In the genomic region with DNA sequence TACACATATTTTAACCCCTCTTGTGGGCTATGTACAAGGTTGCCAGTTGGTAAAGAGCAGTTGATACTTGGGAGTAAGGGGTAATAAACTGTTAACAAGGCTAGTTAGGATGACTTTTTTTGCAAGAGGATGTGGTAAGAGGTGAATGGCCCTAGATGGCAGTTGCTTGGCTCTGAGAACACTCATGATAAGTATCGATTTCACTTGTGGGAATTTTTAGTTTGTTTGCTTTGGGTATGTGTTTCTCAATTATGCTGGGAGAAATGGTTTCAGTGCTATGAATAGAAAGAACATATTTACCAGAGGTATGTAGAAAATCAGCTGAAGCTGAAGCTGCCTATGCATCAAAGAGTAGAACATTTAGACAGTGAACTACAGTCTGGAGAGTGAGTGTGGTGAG, we compare ENCODE assay signal across 29 mouse cellular contexts. TPM values are rescaled to one million over a fixed set of nuclear protein-coding genes. Genes with fewer than 3 reads are reported as not detected.
DNase-seq lines count a peak whose midpoint lies in the region; ATAC-seq and TF ChIP-seq lines count a peak whose summit lies in the region.
"Had no signal": no experiment of that assay in that cellular context is flagged by ENCODE, and none has a peak within 500 bp of the region (broad histone marks: within the 10 kb centered on the region; RNA-seq: fewer than 3 reads in every experiment).

No protein-coding gene starts in this region.

- H3K79me2 ChIP-seq in CH12.LX (replicated peaks; ENCODE audit: control insufficient read depth, extremely low read depth, insufficient read depth, poor library complexity, severe bottlenecking), result no peaks in the 10 kb centered on the region

- peak; percentile 42 for DNase-seq in lung, postnatal 25 days (ENCODE audit: low spot score)
- no peak for DNase-seq in lung, postnatal 0 days (ENCODE audit: low spot score)
- no peak for DNase-seq in CH12.LX (ENCODE audit: extremely low read depth)
- no peak for DNase-seq in thymus, postnatal 10 days (ENCODE audit: low spot score in 2 of 2)
- no peak for DNase-seq in adrenal gland, adult 2 months
- DNase-seq: adrenal gland, postnatal 10 days; adrenal gland, postnatal 25 days; cerebellum, adult 11-12 months; cerebellum, adult 2 months; cerebellum, adult 9-10 months; cerebellum, postnatal 10 days; cerebellum, postnatal 25 days had no signal

- no peak for ATAC-seq in lung, postnatal 0 days
- 0 out of 2 replicates have a peak, but pooled peaks have one; percentile 17 for ATAC-seq in megakaryocyte progenitor cell, adult 5-6 weeks (replicated peaks; ENCODE audit: poor library complexity)
- ATAC-seq: activated CD4-positive, CD25-positive, alpha-beta regulatory T cell, adult 4 months; forebrain, embryonic 14.5 days; forebrain, embryonic 16.5 days; Patski had no signal

- H3K9me3 ChIP-seq in lung, postnatal 0 days (ENCODE audit: low read length), result no peaks in the 10 kb centered on the region
- no peaks in the 10 kb centered on the region for H3K9me3 ChIP-seq in CH12.LX (replicated peaks; ENCODE audit: low read length)
- H3K9me3 ChIP-seq: embryonic facial prominence, embryonic 10.5 days; embryonic facial prominence, embryonic 12.5 days; forebrain, embryonic 10.5 days; forebrain, embryonic 12.5 days; G1E had no signal

- H3K4me2 ChIP-seq in lung, postnatal 0 days (replicated peaks; ENCODE audit: low read depth, low read length), result no peak overlapping the region
- no peak overlapping the region; the same call in 1 of the 2 replicates for H3K4me2 ChIP-seq in CH12.LX (ENCODE audit: insufficient read depth, low read depth, poor library complexity, severe bottlenecking)
- H3K4me2 ChIP-seq: embryonic facial prominence, embryonic 12.5 days; forebrain, embryonic 12.5 days had no signal

- WGBS in lung, postnatal 0 days, result 58% methylated on average over 1 of the region's 1 CpGs

- H3K27ac ChIP-seq in lung, postnatal 0 days (ENCODE audit: low read length), result no peak overlapping the region
- no peak overlapping the region for H3K27ac ChIP-seq in CH12.LX (ENCODE audit: insufficient read depth, low read depth)
- H3K27ac ChIP-seq in brown adipose tissue, adult 24 weeks (replicated peaks; ENCODE audit: low read depth, low read length), result peak overlapping the region; percentile 66; the same call in 1 of the 2 replicates
- H3K27ac ChIP-seq: embryonic facial prominence, embryonic 10.5 days; embryonic facial prominence, embryonic 12.5 days; forebrain, embryonic 10.5 days; forebrain, embryonic 12.5 days had no signal

- no peak for TF ChIP-seq EP300 in lung, postnatal 0 days (IDR thresholded peaks at IDR 0.05)
- TF ChIP-seq EP300 in CH12.LX (IDR thresholded peaks at IDR 0.05; ENCODE audit: low read length), result no peak

- dilution Hi-C loops in CH12.LX (cut with MboI; ENCODE audit: extremely low pct_ligation_motif_present, extremely low pct_unique_long_range_greater_than_20kb, low sequenced_read_pairs), result no loop called here

- no peaks in the 10 kb centered on the region for H3K27me3 ChIP-seq in lung, postnatal 0 days (replicated peaks; ENCODE audit: insufficient read depth, low read length)
- no peaks in the 10 kb centered on the region for H3K27me3 ChIP-seq in CH12.LX (replicated peaks)
- H3K27me3 ChIP-seq: embryonic facial prominence, embryonic 12.5 days; forebrain, embryonic 12.5 days; Patski had no signal

- no peak for TF ChIP-seq RAD21 in CH12.LX (IDR thresholded peaks at IDR 0.05; ENCODE audit: low read depth, low read length)

- H3K9ac ChIP-seq in lung, postnatal 0 days (replicated peaks; ENCODE audit: low read depth), result no peak overlapping the region
- no peak overlapping the region for H3K9ac ChIP-seq in CH12.LX (ENCODE audit: insufficient read depth, low read depth)
- H3K9ac ChIP-seq: embryonic facial prominence, embryonic 12.5 days; forebrain, embryonic 12.5 days had no signal

- in situ Hi-C loops in CH12.LX (cut with MboI; ENCODE audit: low pct_ligation_motif_present, low pct_unique_long_range_greater_than_20kb, low sequenced_read_pairs), result no loop called here

- H3K4me1 ChIP-seq in lung, postnatal 0 days (ENCODE audit: insufficient read depth, low read depth, low read length), result no peaks in the 10 kb centered on the region
- peaks cover 3 to 8% of the 10 kb centered on the region in 2 experiments; a peak in 1 of 4 replicates for H3K4me1 ChIP-seq in CH12.LX (ENCODE audit: control insufficient read depth in 1 of 2, insufficient read depth in 2 of 2)
- H3K4me1 ChIP-seq in brown adipose tissue, adult 24 weeks (ENCODE audit: control insufficient read depth, insufficient read depth, insufficient read length, low read length), result no peaks in the 10 kb centered on the region
- H3K4me1 ChIP-seq: embryonic facial prominence, embryonic 10.5 days; embryonic facial prominence, embryonic 12.5 days had no signal

- H3K4me3 ChIP-seq in lung, postnatal 0 days (ENCODE audit: low read depth, low read length), result no peak overlapping the region
- no peak overlapping the region for H3K4me3 ChIP-seq in CH12.LX (replicated peaks in 1 of 3; ENCODE audit: low read depth in 2 of 3, low read length in 2 of 3, poor library complexity in 1 of 3)
- no peak overlapping the region for H3K4me3 ChIP-seq in brown adipose tissue, adult 24 weeks (ENCODE audit: insufficient read depth, low read depth, low read length)
- H3K4me3 ChIP-seq: embryonic facial prominence, embryonic 10.5 days; embryonic facial prominence, embryonic 12.5 days; forebrain, embryonic 10.5 days; forebrain, embryonic 12.5 days had no signal

- no peaks in the 10 kb centered on the region for H3K36me3 ChIP-seq in lung, postnatal 0 days (ENCODE audit: insufficient read depth, low read length)
- H3K36me3 ChIP-seq in CH12.LX (replicated peaks in 1 of 2; ENCODE audit: control insufficient read depth in 1 of 2, insufficient read depth in 1 of 2, low read length in 1 of 2), result no peaks in the 10 kb centered on the region
- H3K36me3 ChIP-seq: embryonic facial prominence, embryonic 10.5 days; embryonic facial prominence, embryonic 12.5 days; forebrain, embryonic 10.5 days; forebrain, embryonic 12.5 days; G1E had no signal

- no peak for TF ChIP-seq POLR2A in CH12.LX (IDR thresholded peaks at IDR 0.05; ENCODE audit: low read depth, low read length)

- no peak for TF ChIP-seq CTCF in lung, postnatal 0 days (IDR thresholded peaks at IDR 0.05)
- TF ChIP-seq CTCF in CH12.LX (conservative IDR thresholded peaks at IDR 0.05 in 1 of 2, IDR thresholded peaks at IDR 0.05 in 1 of 2; ENCODE audit: low read depth in 2 of 2, low read length in 2 of 2), result no peak

TF ChIP-seq in CH12.LX, 34 proteins besides CTCF, POLR2A, EP300 and RAD21:
- TF ChIP-seq E2F4 (IDR thresholded peaks at IDR 0.05; ENCODE audit: insufficient replicate concordance, low read depth, low read length) (no peak), MEF2A (IDR thresholded peaks at IDR 0.05; ENCODE audit: borderline replicate concordance, low read depth, low read length) (peak; percentile 40; the same call in 1 of the 2 replicates), POLR2AphosphoS2 (IDR thresholded peaks at IDR 0.05; ENCODE audit: low read depth, low read length) (no peak)

RNA-seq across cellular contexts. Expression of a gene that starts 6.3 kb away (rescaled TPM):
- 5.6 and 5.8 TPM in 2 replicates for polyA plus RNA-seq in lung, postnatal 0 days (2015; fragmentation: Nextera tagmentation; extraction: Ambion mirVana)
- 0.42 and 0.64 TPM in 2 replicates for total RNA-seq in CH12.LX (2012; rRNA removed)
- 0.13 TPM in 1 of 2 replicates, not detected in the other for total RNA-seq in CH12.LX (2014; rRNA removed)
- not detected in 2 replicates for polyA plus RNA-seq in CH12.LX (2012; ENCODE audit: insufficient read length, low read depth)
- 44.7 and 50.9 TPM in 2 replicates for polyA plus RNA-seq in brown adipose tissue, adult 24 weeks (2012; ENCODE audit: insufficient read depth, insufficient read length, missing spikeins)
- total RNA-seq in megakaryocyte progenitor cell, adult 5-6 weeks (2015), result 23.8 and 34.0 TPM in 2 replicates
- total RNA-seq in megakaryocyte progenitor cell, adult 5-6 weeks (2017), result 63.9 and 71.5 TPM in 2 replicates
- total RNA-seq in adrenal gland, adult 2 months (2021), result 10 to 100 TPM; 12.7 to 15.7 TPM
- 0.34 and 0.37 TPM in 2 replicates for polyA plus RNA-seq in adrenal gland, adult 2 months (2012; rRNA removed)
- total RNA-seq: G1E had no signal
- polyA plus RNA-seq: activated CD4-positive, CD25-positive, alpha-beta regulatory T cell, adult 4 months; C2C12; G1E had no signal

RNA-seq across cellular contexts. Expression of a gene that starts 53.5 kb away (rescaled TPM):
- not detected in 2 replicates for polyA plus RNA-seq in lung, postnatal 0 days (2015; fragmentation: Nextera tagmentation; extraction: Ambion mirVana)
- total RNA-seq in CH12.LX (2012; rRNA removed) (not detected in 2 replicates), CH12.LX (2014; rRNA removed) (not detected in 2 replicates)
- not detected in 2 replicates for polyA plus RNA-seq in CH12.LX (2012; ENCODE audit: insufficient read length, low read depth)
- not detected in 2 replicates for polyA plus RNA-seq in brown adipose tissue, adult 24 weeks (2012; ENCODE audit: insufficient read depth, insufficient read length, missing spikeins)
- not detected in 2 replicates for total RNA-seq in megakaryocyte progenitor cell, adult 5-6 weeks (2015)
- not detected in 2 replicates for total RNA-seq in megakaryocyte progenitor cell, adult 5-6 weeks (2017)
- total RNA-seq in adrenal gland, adult 2 months (2021), result not detected
- polyA plus RNA-seq in adrenal gland, adult 2 months (2012; rRNA removed), result not detected in 2 replicates
- total RNA-seq: adrenal gland, adult 18-20 months; adrenal gland, postnatal 10 days; adrenal gland, postnatal 25 days; adrenal gland, postnatal 4 days; G1E had no signal
- polyA plus RNA-seq: activated CD4-positive, CD25-positive, alpha-beta regulatory T cell, adult 4 months; brain, embryonic 14.5 days; C2C12; cerebellum, adult 2 months; cortical plate, adult 2 months; embryonic facial prominence, embryonic 10.5 days; embryonic facial prominence, embryonic 12.5 days; embryonic facial prominence, embryonic 14.5 days; forebrain, embryonic 10.5 days; forebrain, embryonic 12.5 days; forebrain, embryonic 14.5 days; forebrain, embryonic 16.5 days; G1E had no signal
